Mouse (Mus musculus): Measurements from ENCODE around the gene Csnk1d. TPM values are rescaled to one million over a fixed set of nuclear protein-coding genes. Genes with fewer than 3 reads are reported as not detected.

The Csnk1d gene
- total RNA-seq, 2 experiments from 2014 or later, result 45.8 to 52.6 TPM

DNA sequence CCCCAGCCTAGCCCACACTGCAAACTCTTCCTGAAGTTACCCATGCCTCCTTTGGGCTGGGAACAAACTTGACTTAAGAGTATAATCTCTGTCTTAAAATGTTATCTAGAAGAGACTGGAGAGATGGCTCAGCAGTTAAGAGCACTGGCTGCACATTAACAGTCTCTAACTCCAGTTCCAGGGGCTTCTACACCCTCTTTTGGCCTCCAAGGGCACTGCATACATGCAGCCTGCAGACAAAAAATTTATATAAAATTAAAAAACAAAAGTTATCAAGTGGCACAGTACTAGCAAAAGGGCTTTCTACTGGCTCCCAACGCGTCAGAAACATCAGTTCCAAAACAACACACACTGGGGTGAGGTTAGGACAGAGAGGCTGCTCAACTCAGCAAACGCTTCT lies 3.5 kb downstream of the Csnk1d start:
- no peak for DNase-seq

DNA sequence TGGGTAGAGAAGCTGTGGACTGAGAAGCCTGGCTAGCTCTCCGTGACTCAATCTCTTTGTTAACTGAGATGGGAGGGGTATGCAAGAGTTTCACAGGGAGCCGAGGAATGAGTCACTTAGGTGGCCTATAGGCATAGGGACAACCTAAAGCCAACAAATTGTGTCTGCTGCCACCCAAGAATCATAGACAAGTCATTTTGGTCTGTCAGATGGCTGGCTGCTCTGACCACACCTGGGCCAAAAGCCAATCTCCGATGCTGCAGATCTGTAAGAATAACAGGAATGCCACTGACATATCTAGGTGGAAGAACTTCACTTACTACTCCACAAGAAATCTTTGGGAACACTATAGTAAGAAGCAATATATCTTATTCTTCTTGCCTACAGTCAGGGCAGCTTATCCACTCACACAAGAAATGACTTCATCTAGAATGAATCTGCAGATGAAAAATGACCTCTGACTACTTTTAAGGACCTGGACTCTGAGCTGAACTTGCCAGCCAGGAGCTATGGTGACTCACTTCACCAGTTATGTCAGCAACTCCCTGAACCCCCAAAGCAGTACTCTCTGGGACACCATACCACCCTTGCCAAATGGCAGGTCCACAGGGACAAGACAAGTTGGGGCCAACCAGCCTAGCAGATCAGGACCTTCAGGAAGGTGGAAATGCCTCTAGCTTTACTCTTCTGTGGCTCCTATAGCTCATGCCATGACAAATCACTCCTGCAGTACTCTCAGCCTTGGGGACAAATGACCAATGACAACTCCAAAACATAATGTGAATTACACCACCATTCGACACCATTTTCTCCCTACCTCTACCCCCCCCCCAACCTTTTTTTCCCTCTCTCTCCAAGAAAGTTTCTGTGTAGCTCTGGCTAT lies 6.4 kb downstream of the Csnk1d start:
- peak; percentile 61 for DNase-seq

DNA sequence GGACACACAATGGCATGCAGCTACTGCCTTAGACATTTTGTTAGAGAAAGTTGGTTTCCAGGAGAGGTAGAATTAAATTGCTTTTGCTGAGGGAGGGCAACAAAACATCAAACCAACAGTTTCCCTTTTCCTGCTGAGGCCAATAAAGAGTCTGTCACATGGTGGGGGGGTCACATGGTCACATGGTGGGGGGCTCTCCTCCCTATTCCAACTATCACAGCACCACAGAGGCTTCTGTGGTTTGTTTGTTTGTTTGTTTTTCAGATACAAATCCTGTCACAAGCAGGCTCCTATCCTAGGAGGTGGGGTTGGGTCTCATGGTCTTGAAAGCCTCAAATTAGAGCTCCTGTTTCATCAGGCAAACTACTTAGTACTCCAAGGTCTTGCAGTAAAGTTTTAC lies 8.7 kb downstream of the Csnk1d start:
- no peak for DNase-seq

DNA sequence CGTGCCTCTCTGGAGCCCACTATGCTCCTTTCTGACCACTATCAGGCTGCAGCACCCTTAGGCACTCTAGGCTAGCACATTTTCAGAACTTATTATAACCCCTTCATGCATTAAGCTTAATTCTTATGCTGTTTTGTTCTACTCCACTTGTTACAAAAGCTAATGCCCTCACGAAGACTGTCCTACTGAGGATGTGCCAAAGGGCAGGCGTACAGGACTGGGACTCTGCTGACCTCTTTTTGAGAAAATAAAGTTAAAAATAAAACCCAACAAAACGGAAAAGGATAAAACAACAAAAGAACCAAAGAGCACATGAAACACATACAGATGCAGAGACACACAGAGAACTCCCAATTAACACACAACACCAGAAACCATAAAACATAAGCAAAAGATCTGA lies 9.5 kb downstream of the Csnk1d start:
- DNase-seq, result no peak

DNA sequence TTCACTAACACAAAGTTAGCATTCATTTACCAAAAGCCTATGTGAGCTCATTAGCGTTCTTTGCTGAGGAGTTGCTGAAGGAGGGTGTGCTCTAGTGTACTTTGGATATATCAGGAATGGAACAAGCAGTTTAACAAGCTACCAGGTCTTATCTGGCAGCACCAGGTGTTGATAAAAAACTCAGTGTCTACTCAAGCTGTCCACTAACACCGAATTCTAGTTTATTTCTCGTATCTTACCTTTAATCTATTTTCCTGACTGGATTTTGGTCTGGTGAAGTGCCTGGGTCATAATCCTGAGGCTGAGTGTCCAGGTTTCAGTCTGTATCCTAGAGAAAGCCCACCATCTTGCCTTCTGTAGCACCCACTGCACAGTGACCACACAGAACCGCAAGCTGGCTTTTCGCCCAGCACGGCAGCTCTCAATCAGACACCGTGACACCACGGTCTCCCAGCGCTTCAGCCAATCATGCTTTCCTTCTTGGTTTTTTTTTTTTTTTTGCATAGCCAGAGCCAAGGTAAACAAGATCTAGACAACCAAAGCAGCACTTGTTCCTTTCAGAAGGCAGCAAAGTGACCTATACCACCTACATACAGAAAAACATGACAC lies 10.6 kb downstream of the Csnk1d start:
- no peak for DNase-seq

DNA sequence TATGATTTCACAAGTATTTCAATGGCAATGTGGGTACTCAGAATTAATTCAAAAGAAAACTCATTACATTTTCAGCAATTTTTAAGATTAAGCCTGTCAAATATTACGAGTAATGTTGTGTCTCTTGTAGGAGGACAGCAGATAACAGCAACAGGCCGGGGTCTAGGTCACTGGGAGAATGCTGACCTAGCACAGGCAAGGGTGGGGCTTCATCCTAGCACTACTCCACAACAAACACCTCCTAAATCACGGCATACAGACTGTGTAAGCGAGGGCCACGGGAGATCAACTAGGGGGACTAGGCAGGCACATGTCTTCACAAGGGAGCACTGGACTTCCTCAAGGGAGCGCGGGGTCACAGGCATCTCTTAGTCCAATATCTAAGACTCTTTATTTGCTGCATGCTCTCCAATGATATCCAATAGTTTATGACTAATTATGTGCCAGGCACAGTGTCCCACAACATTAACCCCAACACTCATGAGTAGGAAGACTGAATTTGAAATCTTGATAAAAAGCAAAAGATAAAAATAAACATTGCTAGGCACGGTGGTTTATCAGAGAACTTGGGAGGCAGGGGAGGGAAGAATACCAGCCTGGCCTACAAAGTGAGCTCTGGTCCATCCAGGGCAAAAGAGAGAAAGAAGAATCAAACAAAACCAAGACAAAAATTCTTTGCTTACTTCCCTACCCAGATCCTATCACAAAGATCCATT lies 11.3 kb downstream of the Csnk1d start:
- no peak for DNase-seq

DNA sequence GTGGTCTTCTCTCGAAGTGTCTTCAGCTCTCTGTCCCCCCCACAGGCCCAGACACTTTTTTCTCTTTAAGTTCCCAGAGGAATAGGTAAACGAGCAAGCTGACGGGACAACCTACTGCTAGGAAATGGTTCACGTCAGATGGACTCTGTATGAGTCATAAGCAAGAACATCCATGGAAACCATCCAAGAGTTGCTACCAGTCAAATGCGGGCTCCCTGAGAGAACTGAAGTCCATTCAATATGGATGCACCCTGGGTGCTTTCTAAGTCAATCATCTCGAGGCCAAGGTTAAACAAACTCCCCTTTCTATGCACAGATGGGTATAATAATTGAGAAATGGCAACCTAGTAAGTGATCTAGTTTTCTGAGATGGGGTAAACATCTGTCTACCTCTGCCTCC lies 17.8 kb downstream of the Csnk1d start:
- DNase-seq, result no peak

DNA sequence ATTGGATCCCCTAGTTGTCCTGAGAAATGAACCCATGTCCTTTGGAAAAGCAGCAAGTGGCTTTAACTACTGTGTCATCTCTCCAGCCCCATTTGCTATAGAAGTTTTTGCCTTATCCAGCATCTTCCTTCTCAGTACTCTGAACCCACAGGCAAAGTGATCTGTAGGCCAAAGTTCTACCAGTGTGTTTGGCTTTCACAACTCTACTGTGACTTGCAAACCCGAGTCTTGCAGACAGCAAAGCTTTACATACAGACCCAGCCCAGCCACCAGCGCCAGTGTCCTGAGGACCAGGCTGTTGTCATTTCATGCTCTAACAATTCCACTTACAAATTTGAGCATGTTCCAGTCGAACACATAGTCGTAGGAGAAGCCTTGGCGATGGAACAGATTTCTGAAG lies 19.9 kb downstream of the Csnk1d start:
- DNase-seq, result no peak

DNA sequence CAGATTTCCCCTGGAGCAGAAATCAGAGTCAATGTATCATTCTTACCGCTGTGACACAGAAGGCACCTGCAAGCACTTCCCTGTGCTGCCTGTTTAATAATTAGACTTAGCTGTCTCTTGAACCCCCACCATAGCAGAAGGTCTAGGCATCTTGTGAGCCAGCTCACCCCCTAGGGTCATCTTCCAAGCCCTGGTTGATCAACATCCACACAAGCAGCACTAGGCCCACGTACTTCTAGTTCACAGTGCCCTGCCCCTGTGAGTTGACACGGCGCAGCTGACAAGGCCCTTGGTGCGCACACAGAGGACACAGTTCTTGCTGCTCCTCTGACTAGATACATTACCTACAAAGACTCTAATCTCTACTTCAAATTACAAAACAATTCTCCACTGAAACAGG lies 21.4 kb downstream of the Csnk1d start:
- no peak for DNase-seq

DNA sequence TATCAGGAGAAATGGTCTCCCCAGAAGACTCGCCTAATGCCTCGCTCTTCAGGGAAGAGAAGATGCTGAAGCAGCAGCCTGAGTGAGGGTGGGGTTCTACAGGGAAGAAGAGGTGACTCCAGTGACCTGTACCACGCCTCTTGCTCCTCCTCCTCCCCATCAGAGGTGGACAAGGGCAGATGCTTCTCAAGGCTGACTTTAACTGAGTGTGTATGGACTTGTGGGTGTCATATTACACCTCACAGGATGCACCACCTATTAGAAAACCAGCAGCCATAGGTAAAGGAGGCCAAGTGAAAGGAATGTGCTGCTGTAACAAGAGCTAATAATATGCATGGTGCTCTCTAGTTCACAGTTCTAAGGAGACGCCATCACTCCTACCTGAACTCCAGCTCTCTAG lies 25.5 kb downstream of the Csnk1d start:
- DNase-seq, result no peak

DNA sequence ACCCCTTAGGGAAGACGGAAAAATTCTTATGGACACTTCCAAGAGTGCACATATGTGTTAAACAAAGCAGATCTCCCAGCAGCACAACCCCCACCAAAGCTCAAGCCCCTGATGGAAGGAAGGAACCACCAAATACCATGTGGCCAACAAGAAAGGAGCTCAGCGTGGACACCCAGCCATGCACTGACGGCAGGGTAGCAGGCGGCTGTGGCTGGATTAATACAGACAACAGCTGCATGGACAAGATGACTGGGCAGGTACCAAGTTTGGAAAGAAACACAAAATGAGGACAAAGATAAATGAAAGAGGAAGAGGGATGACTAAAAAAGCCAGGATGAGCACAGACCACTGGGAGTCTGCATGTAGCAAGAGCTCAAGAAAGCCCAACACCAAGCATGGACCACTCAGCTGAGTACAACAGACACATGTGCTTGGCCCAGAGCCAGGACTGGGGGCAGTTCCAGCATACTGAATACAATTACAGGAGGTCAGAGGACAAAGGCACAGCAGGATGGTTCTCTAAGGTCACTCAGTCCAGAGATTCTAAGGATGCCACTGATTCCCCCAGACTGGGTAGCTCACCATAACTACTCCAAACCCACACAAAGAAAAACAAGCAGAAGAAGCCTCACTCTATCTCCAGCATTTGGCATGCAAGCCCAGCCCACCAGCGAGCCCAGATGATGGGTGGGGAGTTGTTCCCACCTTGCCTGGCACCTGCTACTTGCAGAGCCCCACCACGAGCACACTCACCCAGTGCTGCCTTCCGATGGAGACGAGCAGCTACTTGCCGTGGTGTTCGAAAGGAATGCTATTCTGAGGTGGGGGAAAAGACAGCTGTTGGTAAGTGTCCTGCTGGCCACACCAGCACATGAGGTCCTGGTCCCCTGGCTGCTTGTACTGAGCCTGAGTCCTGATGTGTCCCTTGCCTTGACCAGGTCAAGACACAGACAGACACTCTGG lies 26.7 kb downstream of the Csnk1d start:
- DNase-seq, result no peak

DNA sequence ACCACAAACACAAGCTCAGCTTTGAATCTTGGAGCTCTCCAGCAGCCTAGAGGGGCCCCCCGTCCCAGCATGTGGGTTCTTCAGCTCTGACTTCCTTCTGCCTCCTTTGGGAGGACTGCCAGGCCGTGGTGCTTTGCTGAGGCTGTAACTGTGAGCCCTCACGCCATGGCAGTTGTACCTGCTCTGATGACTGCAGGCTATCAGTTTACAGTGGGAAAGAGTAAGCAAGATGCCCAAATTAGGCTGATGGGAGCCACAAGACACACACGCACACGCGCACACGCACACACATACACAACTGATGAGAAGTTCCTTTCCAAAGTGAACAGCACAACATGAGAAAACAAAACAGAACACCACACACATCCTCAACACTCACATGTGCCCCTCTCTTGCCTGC lies 28.2 kb downstream of the Csnk1d start:
- no peak for DNase-seq

DNA sequence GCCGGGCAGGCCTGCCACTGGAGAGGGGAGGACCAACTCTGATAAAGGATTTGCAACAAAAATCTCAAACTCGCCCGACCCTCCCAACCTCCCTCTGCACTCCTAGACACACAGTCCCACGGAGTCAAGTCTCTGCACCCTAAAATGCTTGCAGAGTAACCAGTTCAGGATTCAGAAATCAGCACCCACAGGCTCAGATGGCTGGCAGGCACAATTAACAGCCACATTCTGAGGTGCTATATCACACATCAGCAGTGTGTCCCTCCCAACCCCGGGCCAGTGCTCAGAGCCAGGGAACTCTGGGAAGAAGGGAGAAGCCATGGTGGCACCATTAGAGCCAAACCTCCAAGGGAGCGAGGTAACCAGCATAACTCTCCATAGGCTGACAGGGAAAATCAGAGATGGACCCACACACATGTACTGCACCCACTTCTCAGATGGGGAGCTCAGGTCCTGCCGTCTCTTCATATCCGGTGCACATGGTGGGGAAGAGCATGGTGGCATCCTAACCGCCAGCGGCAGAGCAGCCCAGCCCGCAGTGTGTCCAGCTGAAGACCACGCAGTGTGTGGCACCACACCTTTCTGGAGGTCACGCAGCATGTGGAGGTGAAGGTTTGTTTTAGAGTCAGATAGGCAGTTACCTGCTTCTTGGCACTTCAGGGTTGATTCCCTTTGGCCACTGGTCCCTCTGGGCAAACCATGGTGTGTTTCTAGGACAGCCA lies 28.9 kb downstream of the Csnk1d start:
- DNase-seq, result no peak

DNA sequence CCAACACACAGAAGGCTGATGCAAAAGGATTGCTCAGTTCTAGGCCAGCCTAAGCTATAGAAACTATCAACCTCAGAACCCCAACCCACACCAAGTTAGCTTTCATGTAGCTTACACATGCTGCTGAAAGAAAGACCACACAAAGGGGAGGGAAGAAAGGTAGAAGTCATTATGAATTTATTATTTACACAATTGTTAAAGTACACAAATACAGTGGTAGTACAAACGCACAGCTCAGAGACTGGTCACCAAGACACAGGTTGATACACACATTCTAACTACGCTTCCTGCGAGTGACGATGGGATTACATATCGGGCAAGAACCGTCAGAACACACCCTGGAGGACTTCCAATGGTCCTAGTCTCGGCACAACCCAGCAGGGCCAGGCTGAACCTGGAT lies 29.5 kb downstream of the Csnk1d start:
- no peak for DNase-seq

DNA sequence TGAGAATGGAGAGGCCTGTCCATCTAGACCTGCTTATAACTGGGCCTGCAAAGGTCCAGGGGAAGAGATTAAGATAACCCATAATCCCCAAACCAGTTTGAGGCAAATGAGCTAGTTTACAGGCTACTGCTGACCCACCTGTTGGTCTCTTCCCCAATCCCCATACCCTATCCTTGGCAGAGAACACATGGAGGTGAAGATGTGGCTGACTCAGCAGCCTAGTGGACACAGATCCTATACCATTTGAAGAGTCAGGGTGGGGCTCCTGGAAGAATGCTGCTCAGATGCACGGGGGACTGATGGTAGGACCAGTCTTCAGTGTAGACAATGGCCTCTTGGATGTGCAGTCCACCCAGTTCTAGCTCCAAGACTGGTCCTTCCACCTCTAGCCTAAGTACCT lies 30.9 kb downstream of the Csnk1d start:
- no peak for DNase-seq

DNA sequence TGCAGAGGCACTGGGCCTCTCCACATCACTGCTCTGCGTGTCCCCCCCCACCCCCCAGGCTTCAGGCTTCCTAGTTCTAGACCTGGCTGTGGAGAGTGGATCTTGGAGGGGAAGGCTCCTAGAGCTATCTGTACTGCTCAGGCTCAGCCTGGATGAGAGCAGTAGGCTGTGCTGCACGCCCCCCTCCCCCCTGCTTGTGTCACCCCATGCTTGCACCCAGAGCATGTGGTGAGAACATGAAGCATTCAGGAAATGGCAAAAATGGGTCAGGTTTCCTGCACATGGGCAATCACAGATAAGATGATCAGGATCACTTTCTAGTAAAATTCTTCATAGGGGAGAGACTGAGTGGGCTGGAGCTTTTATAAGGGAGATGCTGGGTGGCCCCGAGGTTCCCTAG lies 31.6 kb downstream of the Csnk1d start:
- DNase-seq, result no peak

DNA sequence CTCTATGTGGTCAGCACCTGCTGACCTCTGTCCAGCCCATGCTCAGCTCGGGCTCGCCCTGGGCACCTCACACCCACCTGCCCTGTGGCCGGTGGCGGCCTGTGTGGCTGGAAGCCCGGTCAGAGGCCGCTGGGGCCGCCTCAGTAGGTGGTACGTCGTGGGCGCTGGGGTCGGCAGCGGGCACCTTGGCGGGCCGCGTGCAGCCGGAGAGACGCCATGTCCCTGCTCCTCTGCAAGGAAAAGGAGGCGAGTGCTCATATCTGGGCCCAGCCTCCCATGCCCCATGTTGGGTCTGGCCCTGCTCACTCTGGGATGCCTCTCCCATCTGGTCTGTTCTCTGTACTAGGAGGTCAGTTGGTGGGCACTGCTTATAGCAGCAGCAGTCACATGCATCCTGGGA lies 32.1 kb downstream of the Csnk1d start:
- DNase-seq, result no peak

DNA sequence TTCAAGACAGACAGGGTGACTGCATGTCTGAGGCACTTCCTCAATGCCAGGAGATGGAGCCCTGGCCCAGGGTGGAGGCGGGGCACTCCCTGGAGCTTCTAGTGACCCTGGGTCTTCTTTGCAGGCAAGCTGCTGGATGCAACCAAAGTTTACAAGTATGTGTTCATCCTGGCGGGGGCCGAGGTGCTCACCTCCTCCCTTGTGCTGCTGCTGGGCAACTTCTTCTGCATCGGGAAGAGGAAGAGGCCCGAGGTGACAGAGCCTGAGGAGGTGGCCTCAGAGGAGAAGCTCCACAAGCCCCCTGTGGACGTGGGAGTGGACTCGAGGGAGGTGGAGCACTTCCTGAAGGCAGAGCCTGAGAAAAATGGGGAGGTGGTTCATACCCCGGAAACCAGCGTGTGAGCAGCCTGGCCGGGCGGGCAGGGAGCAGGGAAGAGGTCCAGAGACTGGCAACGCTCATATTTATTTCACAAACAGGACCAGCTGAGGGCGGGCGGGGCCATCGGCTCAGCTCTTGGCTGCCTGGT lies 33.3 kb downstream of the Csnk1d start:
- DNase-seq, result peak; percentile 32

DNA sequence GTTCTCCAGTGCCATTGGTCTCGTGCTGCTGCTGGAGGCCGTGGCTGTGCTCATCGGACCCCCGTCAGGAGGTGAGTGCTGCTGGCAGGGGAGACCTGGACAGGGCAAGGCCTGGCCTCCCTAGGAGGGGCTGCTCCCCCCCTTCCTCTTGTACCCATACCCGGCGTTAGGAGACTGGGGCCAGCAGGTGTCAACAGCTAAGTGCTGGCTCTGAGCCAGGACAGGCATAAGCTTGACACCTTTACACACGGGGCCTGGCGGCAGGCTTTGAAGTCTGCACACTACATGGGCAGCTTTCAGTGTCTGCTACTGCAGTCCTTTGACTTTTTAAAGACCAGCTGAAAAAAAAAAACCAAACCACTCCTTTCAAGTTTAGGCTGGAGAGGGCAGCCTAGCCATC lies 34.1 kb downstream of the Csnk1d start:
- DNase-seq, result no peak

DNA sequence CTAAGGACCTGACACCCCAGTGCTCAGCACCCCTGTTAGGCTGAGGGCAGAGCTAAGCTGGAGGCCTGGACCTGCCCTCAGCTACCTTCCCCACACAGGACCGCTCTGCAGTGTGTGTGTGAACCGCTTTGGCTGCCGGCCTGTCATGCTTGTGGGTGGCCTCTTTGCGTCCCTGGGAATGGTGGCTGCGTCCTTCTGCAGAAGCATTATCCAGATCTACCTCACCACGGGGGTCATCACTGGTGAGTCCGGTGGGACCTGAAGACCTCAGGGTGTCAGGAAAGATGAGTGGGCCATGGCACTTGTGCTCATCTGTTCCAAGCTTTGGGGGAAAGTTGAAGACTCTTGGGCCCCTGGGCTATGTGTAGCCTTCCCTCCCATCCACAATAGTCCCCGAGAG lies 35.4 kb downstream of the Csnk1d start:
- DNase-seq, result no peak

DNA sequence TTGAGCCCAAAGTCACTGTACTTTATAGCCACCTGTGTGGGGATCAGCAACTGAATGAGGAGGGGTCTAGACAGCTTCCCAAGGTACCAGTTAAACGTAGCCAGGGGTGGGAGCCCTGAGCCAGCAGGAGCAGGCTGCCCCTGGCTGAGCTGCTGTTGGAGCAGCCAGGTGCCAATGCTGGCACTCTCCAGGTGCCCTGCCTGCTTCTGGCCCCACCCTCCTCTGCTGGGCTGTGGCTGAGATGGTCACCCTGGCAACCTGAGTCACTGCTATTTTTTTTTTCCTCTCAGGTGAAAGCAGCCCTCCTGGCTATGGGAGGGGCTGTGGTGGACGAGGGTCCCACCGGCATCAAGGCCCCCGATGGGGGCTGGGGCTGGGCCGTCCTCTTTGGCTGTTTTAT lies 36.2 kb downstream of the Csnk1d start:
- DNase-seq, result peak; percentile 62

Data from gastrocnemius, postnatal 25 days (tissue).